Mouse (Mus musculus) thymus, adult 2 months (tissue): ENCODE results near the gene Lrba.

Experiments
- CTCF ChIP-seq: fragments of 200-500 bp; IDR thresholded peaks from 2 replicates; pipeline ENCODE4 v1.5.1; 2012; ENCODE audit warnings: mild to moderate bottlenecking, control low read depth, low read length, moderate library complexity, borderline replicate concordance; ENCODE audit not compliant: control insufficient read depth, poor library complexity, insufficient read depth; ENCODE audit errors: extremely low read depth
- POLR2A ChIP-seq: fragments of 200-500 bp; IDR thresholded peaks from 2 replicates; pipeline ENCODE4 v1.6.1; 2012; ENCODE audit warnings: mild to moderate bottlenecking, low read length, control low read depth, moderate library complexity; ENCODE audit not compliant: control insufficient read depth, poor library complexity, insufficient read depth; ENCODE audit errors: extremely low read depth

GRCm38 (mm10) chr3:86786280-86786679 lies 561.8 kb downstream of the Lrba start:
- TF ChIP-seq CTCF (no peak), POLR2A (no peak)
